Mouse (Mus musculus) lung, postnatal 0 days (tissue): ENCODE measurements around the gene Cnot2. TPM values are rescaled to one million over a fixed set of nuclear protein-coding genes. Genes with fewer than 3 reads are reported as not detected.
"Not testable (repeated sequence)": the region's sequence is repeated elsewhere in the genome, so short reads cannot be mapped to it uniquely, and the experiment has no call there.

Source experiments
- ATAC-seq: fragments of 200-750 bp; cut with Nextera tagmentation; 2 replicates; pipeline ENCODE4 v1.8.0; 2017; ENCODE audit warnings: moderate library complexity
- DNase-seq: peaks from one replicate; pipeline ENCODE4 v3.0.0-alpha.2; 2016; ENCODE audit warnings: low spot score
- H3K27ac ChIP-seq: fragments of 300-500 bp; sonication (generic); 2 replicates; pipeline ENCODE4 v1.5.1; 2014; ENCODE audit warnings: antibody characterized with exemption, mild to moderate bottlenecking, low read length, mixed read lengths
- H3K27me3 ChIP-seq: fragments of 300-500 bp; sonication (generic); replicated peaks from 2 replicates; pipeline ENCODE4 v1.6.1; 2014; ENCODE audit warnings: low read length, mixed read lengths; ENCODE audit not compliant: insufficient read depth
- H3K36me3 ChIP-seq: fragments of 300-500 bp; sonication (generic); 2 replicates; pipeline ENCODE4 v1.6.1; 2014; ENCODE audit warnings: low read length, mixed read lengths; ENCODE audit not compliant: insufficient read depth
- H3K4me1 ChIP-seq: fragments of 300-500 bp; sonication (generic); 2 replicates; pipeline ENCODE4 v1.6.1; 2014; ENCODE audit warnings: antibody characterized with exemption, low read depth, low read length, mixed read lengths; ENCODE audit not compliant: insufficient read depth
- H3K4me2 ChIP-seq: fragments of 300-500 bp; sonication (generic); replicated peaks from 2 replicates; pipeline ENCODE4 v1.6.1; 2014; ENCODE audit warnings: low read depth, mild to moderate bottlenecking, low read length, moderate library complexity, mixed read lengths
- H3K4me3 ChIP-seq: fragments of 300-500 bp; sonication (generic); 2 replicates; pipeline ENCODE4 v1.5.1; 2014; ENCODE audit warnings: low read depth, low read length
- H3K9ac ChIP-seq: fragments of 300-500 bp; sonication (generic); replicated peaks from 2 replicates; pipeline ENCODE4 v1.6.1; 2014; ENCODE audit warnings: low read depth, mild to moderate bottlenecking
- H3K9me3 ChIP-seq: fragments of 300-500 bp; sonication (generic); 2 replicates; pipeline ENCODE4 v1.6.1; 2016; ENCODE audit warnings: low read length, mixed read lengths
- CTCF ChIP-seq: IDR thresholded peaks from 2 replicates; pipeline ENCODE4 v1.5.1; 2016; ENCODE audit warnings: antibody characterized with exemption, mild to moderate bottlenecking
- EP300 ChIP-seq: IDR thresholded peaks from 2 replicates; pipeline ENCODE4 v1.6.1; 2016; ENCODE audit warnings: antibody characterized with exemption, mild to moderate bottlenecking, control low read depth
- WGBS: fragments of 180-500 bp; shearing (Covaris S2); extraction: QIAGEN DNeasy Blood & Tissue Kit; methylation state at CpG from one replicate; pipeline ENCODE4 v1.1.7; 2014; 5-methylcytosine and 5-hydroxymethylcytosine counted together
- polyA plus RNA-seq: library from polyadenylated mRNA; unstranded; fragments of >200 nt; fragmentation: Nextera tagmentation; extraction: Ambion mirVana; gene quantifications from 2 replicates; pipeline ENCODE4 v1.2.1, GENCODE M21; 2015

Cnot2 gene
- polyA plus RNA-seq, 1 experiment from 2014 or later: 47.3 TPM

GRCm38 (mm10) chr10:116577181-116577580 lies 4.1 kb downstream of the Cnot2 start:
- H3K9ac ChIP-seq: no peak overlapping the region
- no peak for DNase-seq
- WGBS: 80% methylated on average over 3 of the region's 3 CpGs
- H3K4me2 ChIP-seq: no peak overlapping the region
- ATAC-seq: no peak
- TF ChIP-seq EP300 (no peak), CTCF (peak; percentile 43)
- H3K9me3 ChIP-seq: no peaks in the 10 kb centered on the region
- no peak overlapping the region for H3K27ac ChIP-seq
- H3K36me3 ChIP-seq: no peaks in the 10 kb centered on the region
- H3K4me3 ChIP-seq: no peak overlapping the region
- no peaks in the 10 kb centered on the region for H3K27me3 ChIP-seq
- H3K4me1 ChIP-seq: no peaks in the 10 kb centered on the region

- not testable (repeated sequence) for H3K36me3 ChIP-seq, H3K4me2 ChIP-seq, H3K4me3 ChIP-seq, DNase-seq, H3K27ac ChIP-seq, ATAC-seq, H3K27me3 ChIP-seq, H3K4me1 ChIP-seq, H3K9ac ChIP-seq, H3K9me3 ChIP-seq
- 84% methylated on average over 2 of the region's 2 CpGs for WGBS
These were observed 5.2 kb downstream of the Cnot2 start for GRCm38 (mm10) chr10:116576071-116576470.

GRCm38 (mm10) chr10:116570526-116570925 lies 10.8 kb downstream of the Cnot2 start:
- H3K27me3 ChIP-seq: no peaks in the 10 kb centered on the region
- no peak overlapping the region for H3K27ac ChIP-seq
- ATAC-seq (no peak), DNase-seq (no peak)
- H3K4me2 ChIP-seq: no peak overlapping the region
- H3K36me3 ChIP-seq: no peaks in the 10 kb centered on the region
- no peak overlapping the region for H3K9ac ChIP-seq
- no peaks in the 10 kb centered on the region for H3K9me3 ChIP-seq
- no peaks in the 10 kb centered on the region; the same call in 1 of the 2 replicates for H3K4me1 ChIP-seq
- no peak overlapping the region for H3K4me3 ChIP-seq
- TF ChIP-seq EP300: no peak
- no peak for TF ChIP-seq CTCF
- 74% methylated on average over 7 of the region's 7 CpGs for WGBS

- H3K4me2 ChIP-seq: no peak overlapping the region
- H3K36me3 ChIP-seq: no peaks in the 10 kb centered on the region
- no peak overlapping the region for H3K27ac ChIP-seq
- no peak for ATAC-seq
- H3K27me3 ChIP-seq: no peaks in the 10 kb centered on the region
- TF ChIP-seq CTCF (no peak), EP300 (no peak)
- H3K4me3 ChIP-seq: no peak overlapping the region
- WGBS: 53% methylated on average over 1 of the region's 1 CpGs
- DNase-seq: no peak
- H3K9me3 ChIP-seq: no peaks in the 10 kb centered on the region
- H3K9ac ChIP-seq: no peak overlapping the region
- no peaks in the 10 kb centered on the region; the same call in 1 of the 2 replicates for H3K4me1 ChIP-seq
These were observed 12.8 kb downstream of the Cnot2 start for GRCm38 (mm10) chr10:116568539-116568938.

GRCm38 (mm10) chr10:116567491-116568405 lies 13.6 kb downstream of the Cnot2 start:
- no peaks in the 10 kb centered on the region for H3K9me3 ChIP-seq
- no peaks in the 10 kb centered on the region for H3K27me3 ChIP-seq
- no peak overlapping the region for H3K4me3 ChIP-seq
- H3K27ac ChIP-seq: no peak overlapping the region
- no peaks in the 10 kb centered on the region for H3K36me3 ChIP-seq
- ATAC-seq: no peak
- peak; percentile 20 for DNase-seq
- no peak for TF ChIP-seq CTCF
- no peak for TF ChIP-seq EP300
- H3K4me2 ChIP-seq: no peak overlapping the region
- WGBS: 82% methylated on average over 7 of the region's 7 CpGs
- no peaks in the 10 kb centered on the region; the same call in 1 of the 2 replicates for H3K4me1 ChIP-seq
- H3K9ac ChIP-seq: no peak overlapping the region

GRCm38 (mm10) chr10:116566492-116566891 lies 14.8 kb downstream of the Cnot2 start:
- not testable (repeated sequence) for H3K9ac ChIP-seq, ATAC-seq, H3K36me3 ChIP-seq, H3K4me2 ChIP-seq, H3K27me3 ChIP-seq, H3K4me1 ChIP-seq, H3K9me3 ChIP-seq, DNase-seq, H3K4me3 ChIP-seq, H3K27ac ChIP-seq
- WGBS: 66% methylated on average over 4 of the region's 4 CpGs
